8 mouse cellular contexts compared by ENCODE assay signal in the genomic region with DNA sequence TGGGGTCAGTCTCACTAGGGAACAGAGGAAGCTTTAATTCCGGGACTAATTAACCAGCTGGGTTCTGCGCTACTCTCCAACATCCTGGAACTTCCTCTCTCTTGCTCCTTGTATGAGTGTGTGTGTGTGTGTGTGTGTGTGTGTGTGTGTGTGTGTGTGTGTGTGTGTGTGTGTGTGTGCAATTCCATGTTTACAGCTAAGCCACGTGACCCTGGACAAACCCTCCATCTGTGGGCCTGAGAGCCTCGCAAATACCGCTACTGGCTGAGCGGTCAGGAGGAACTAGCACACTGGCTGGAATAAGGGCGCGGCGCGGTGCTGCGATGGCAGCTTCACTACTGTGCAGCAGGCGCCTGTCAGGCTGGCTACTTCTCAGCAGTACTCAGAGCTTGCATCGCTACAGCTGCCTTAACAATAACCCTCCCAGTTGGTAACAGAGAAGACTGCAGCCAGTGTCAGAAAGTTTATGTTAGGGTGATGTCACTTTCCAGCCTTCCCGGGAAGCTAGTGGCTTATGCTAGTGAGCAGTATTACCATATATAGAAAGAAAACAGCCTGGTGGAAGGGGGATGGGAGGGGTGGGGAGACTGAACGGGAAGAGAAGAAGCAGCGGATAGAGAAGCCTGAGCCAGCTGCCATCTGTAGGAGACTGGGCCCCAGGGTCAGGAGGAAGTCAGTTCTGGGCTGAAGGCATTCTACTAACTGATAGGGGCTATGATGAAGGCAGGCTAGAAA. TPM values are rescaled to one million over a fixed set of nuclear protein-coding genes. Genes with fewer than 3 reads are reported as not detected.
A peak's percentile ranks its signal among the peaks of the same experiment; 100 is the strongest.
DNase-seq lines count a peak whose midpoint lies in the region; ATAC-seq lines count a peak whose summit lies in the region.

No protein-coding gene starts in this region.

- H3K36me3 ChIP-seq in embryonic facial prominence, embryonic 13.5 days: no peaks in the 10 kb centered on the region
- no peaks in the 10 kb centered on the region for H3K36me3 ChIP-seq in heart, embryonic 10.5 days
- no peaks in the 10 kb centered on the region for H3K36me3 ChIP-seq in kidney, embryonic 14.5 days (ENCODE audit: control insufficient read depth, insufficient read depth, low read length)
- no peaks in the 10 kb centered on the region for H3K36me3 ChIP-seq in limb, embryonic 15.5 days
- H3K36me3 ChIP-seq in midbrain, embryonic 16.5 days (ENCODE audit: control insufficient read depth, insufficient read depth, low read length): no peaks in the 10 kb centered on the region

- H3K4me2 ChIP-seq in embryonic facial prominence, embryonic 13.5 days: peak overlapping the region; percentile 65
- H3K4me2 ChIP-seq in kidney, embryonic 14.5 days (replicated peaks; ENCODE audit: low read depth, low read length): peak overlapping the region; percentile 48
- H3K4me2 ChIP-seq in limb, embryonic 15.5 days: peak overlapping the region; percentile 50
- peak overlapping the region; percentile 64 for H3K4me2 ChIP-seq in midbrain, embryonic 16.5 days (ENCODE audit: low read length)

- DNase-seq in spleen, adult 18-20 months: peak; percentile 22 to 44
- DNase-seq in spleen, adult 12 weeks (ENCODE audit: low spot score): no peak
- DNase-seq in heart, embryonic 10.5 days (ENCODE audit: low spot score): peak; percentile 95
- peak; percentile 44 to 51 for DNase-seq in spleen, postnatal 36 days (ENCODE audit: low spot score in 2 of 2)

- peak overlapping the region; percentile 63 for H3K9ac ChIP-seq in embryonic facial prominence, embryonic 13.5 days
- H3K9ac ChIP-seq in kidney, embryonic 14.5 days (ENCODE audit: low read depth, low read length): peak overlapping the region; percentile 46
- no peak overlapping the region for H3K9ac ChIP-seq in limb, embryonic 15.5 days
- H3K9ac ChIP-seq in midbrain, embryonic 16.5 days (ENCODE audit: low read depth, low read length): peak overlapping the region; percentile 53

- no peaks in the 10 kb centered on the region for H3K27me3 ChIP-seq in embryonic facial prominence, embryonic 13.5 days
- no peaks in the 10 kb centered on the region for H3K27me3 ChIP-seq in heart, embryonic 10.5 days (ENCODE audit: insufficient read depth, poor library complexity, severe bottlenecking)
- H3K27me3 ChIP-seq in kidney, embryonic 14.5 days (ENCODE audit: control insufficient read depth, insufficient read depth, low read length): no peaks in the 10 kb centered on the region
- H3K27me3 ChIP-seq in limb, embryonic 15.5 days: no peaks in the 10 kb centered on the region
- no peaks in the 10 kb centered on the region for H3K27me3 ChIP-seq in midbrain, embryonic 16.5 days (ENCODE audit: control insufficient read depth, insufficient read depth, low read depth, low read length)

- H3K4me3 ChIP-seq in embryonic facial prominence, embryonic 13.5 days: peak overlapping the region; percentile 37
- peak overlapping the region; percentile 49 for H3K4me3 ChIP-seq in heart, embryonic 10.5 days
- H3K4me3 ChIP-seq in kidney, embryonic 14.5 days (ENCODE audit: low read length): peak overlapping the region; percentile 21; the same call in 1 of the 2 replicates
- peak overlapping the region; percentile 32 for H3K4me3 ChIP-seq in limb, embryonic 15.5 days
- H3K4me3 ChIP-seq in midbrain, embryonic 16.5 days (ENCODE audit: low read depth, low read length): peak overlapping the region; percentile 28

- peak overlapping the region; percentile 84 for H3K27ac ChIP-seq in embryonic facial prominence, embryonic 13.5 days
- peak overlapping the region; percentile 95 for H3K27ac ChIP-seq in heart, embryonic 10.5 days
- peak overlapping the region; percentile 90 for H3K27ac ChIP-seq in kidney, embryonic 14.5 days (ENCODE audit: low read depth, low read length)
- H3K27ac ChIP-seq in limb, embryonic 15.5 days: peak overlapping the region; percentile 92
- peak overlapping the region; percentile 63 for H3K27ac ChIP-seq in midbrain, embryonic 16.5 days (ENCODE audit: low read length)

- H3K4me1 ChIP-seq in embryonic facial prominence, embryonic 13.5 days: peaks cover 14% of the 10 kb centered on the region
- H3K4me1 ChIP-seq in heart, embryonic 10.5 days: peaks cover 20% of the 10 kb centered on the region
- 0 out of 2 replicates have a peak, but pooled peaks cover 4% of the 10 kb centered on the region for H3K4me1 ChIP-seq in kidney, embryonic 14.5 days (ENCODE audit: control insufficient read depth, insufficient read depth, low read length)
- H3K4me1 ChIP-seq in limb, embryonic 15.5 days: peaks cover 10% of the 10 kb centered on the region; the same call in 1 of the 2 replicates
- H3K4me1 ChIP-seq in midbrain, embryonic 16.5 days (ENCODE audit: control insufficient read depth, insufficient read depth, low read length): 0 out of 2 replicates have a peak, but pooled peaks cover 2% of the 10 kb centered on the region

- whole genome bisulfite sequencing in embryonic facial prominence, embryonic 13.5 days: 1% methylated on average over 16 of the region's 16 CpGs
- 2% methylated on average over 16 of the region's 16 CpGs for WGBS in heart, embryonic 10.5 days
- 3% methylated on average over 16 of the region's 16 CpGs for WGBS in kidney, embryonic 14.5 days
- WGBS in limb, embryonic 15.5 days: 3% methylated on average over 16 of the region's 16 CpGs
- WGBS in midbrain, embryonic 16.5 days: under 1% methylated on average over 16 of the region's 16 CpGs

- ATAC-seq in embryonic facial prominence, embryonic 13.5 days (ENCODE audit: insufficient number of reproducible peaks, insufficient read depth, low FRiP score, low TSS enrichment, low read depth): peak; percentile 79
- ATAC-seq in kidney, embryonic 14.5 days (ENCODE audit: low FRiP score, low TSS enrichment): peak; percentile 95
- ATAC-seq in limb, embryonic 15.5 days (ENCODE audit: insufficient number of reproducible peaks, low FRiP score, low TSS enrichment, low read depth): peak; percentile 85
- peak; percentile 85 for ATAC-seq in midbrain, embryonic 16.5 days

- peaks cover 6% of the 10 kb centered on the region; the same call in 1 of the 2 replicates for H3K9me3 ChIP-seq in embryonic facial prominence, embryonic 13.5 days
- no peaks in the 10 kb centered on the region for H3K9me3 ChIP-seq in heart, embryonic 10.5 days
- H3K9me3 ChIP-seq in kidney, embryonic 14.5 days (ENCODE audit: control insufficient read depth, low read length): no peaks in the 10 kb centered on the region
- H3K9me3 ChIP-seq in limb, embryonic 15.5 days: no peaks in the 10 kb centered on the region
- H3K9me3 ChIP-seq in midbrain, embryonic 16.5 days (replicated peaks; ENCODE audit: control insufficient read depth, low read length, poor library complexity, severe bottlenecking): no peaks in the 10 kb centered on the region

RNA-seq across cellular contexts. Expression of a gene that starts 30.9 kb away (rescaled TPM):
- 216 and 238 TPM in 2 replicates for polyA plus RNA-seq in embryonic facial prominence, embryonic 13.5 days (2015; fragmentation: Nextera tagmentation; extraction: Ambion mirVana)
- polyA plus RNA-seq in heart, embryonic 10.5 days (2016; fragmentation: Nextera tagmentation; extraction: Ambion mirVana): 261 and 314 TPM in 2 replicates
- 149 and 288 TPM in 2 replicates for polyA plus RNA-seq in kidney, embryonic 14.5 days (2014; fragmentation: Nextera tagmentation; extraction: Ambion mirVana)
- 269 TPM in 2 replicates for polyA plus RNA-seq in limb, embryonic 15.5 days (2015; fragmentation: Nextera tagmentation; extraction: Ambion mirVana)
- polyA plus RNA-seq in midbrain, embryonic 16.5 days (2015; fragmentation: Nextera tagmentation; extraction: Ambion mirVana): 72.9 and 76.5 TPM in 2 replicates
